Mouse (Mus musculus) megakaryocyte, adult 5-6 weeks (primary cell): Measurements from ENCODE around the gene Tctex1d2. TPM values are rescaled to one million over a fixed set of nuclear protein-coding genes. Genes with fewer than 3 reads are reported as not detected.

Experiments used
- ATAC-seq: 2 replicates; pipeline ENCODE4 v1.8.0; 2016; ENCODE audit warnings: mild to moderate bottlenecking, inconsistent platforms; ENCODE audit not compliant: poor library complexity, severe bottlenecking
- total RNA-seq, 2 experiments: library from RNA; stranded (forward) in 1 of 2; stranded (reverse) in 1 of 2; fragments of 153-499, 151-499 nt in 1 of 2; fragments of 221-1000, 200-1000 nt in 1 of 2; gene quantifications; 2 replicates each; pipeline versions ENCODE4 v1.2.3 to v1.2.4; 2015 to 2017

The Tctex1d2 gene
- total RNA-seq, 2 experiments from 2014 or later: 25.3 to 26.2 TPM

DNA sequence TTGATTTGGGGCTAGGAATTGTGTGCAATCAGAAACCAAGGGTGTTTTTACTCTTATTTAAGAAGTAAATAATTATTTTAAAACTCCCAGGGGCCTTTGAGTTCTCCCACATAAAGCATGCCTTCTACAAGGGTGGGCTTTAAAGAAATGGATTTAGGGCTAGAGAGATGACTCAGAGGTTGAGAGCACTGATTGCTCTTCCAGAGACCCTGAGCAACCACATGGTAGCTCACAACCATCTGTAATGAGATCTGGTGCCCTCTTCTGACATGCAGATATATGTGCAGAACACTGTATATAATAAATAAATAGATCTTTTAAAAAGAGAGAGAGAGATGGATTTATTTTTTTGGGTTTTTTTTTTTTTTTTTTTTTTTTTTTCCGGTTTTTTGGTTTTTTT lies 45.4 kb downstream of the Tctex1d2 start:
- no peak for ATAC-seq

- no peak for ATAC-seq
Observed at GRCm38 (mm10) chr16:32468488-32468887, 49.0 kb downstream of the Tctex1d2 start.

DNA sequence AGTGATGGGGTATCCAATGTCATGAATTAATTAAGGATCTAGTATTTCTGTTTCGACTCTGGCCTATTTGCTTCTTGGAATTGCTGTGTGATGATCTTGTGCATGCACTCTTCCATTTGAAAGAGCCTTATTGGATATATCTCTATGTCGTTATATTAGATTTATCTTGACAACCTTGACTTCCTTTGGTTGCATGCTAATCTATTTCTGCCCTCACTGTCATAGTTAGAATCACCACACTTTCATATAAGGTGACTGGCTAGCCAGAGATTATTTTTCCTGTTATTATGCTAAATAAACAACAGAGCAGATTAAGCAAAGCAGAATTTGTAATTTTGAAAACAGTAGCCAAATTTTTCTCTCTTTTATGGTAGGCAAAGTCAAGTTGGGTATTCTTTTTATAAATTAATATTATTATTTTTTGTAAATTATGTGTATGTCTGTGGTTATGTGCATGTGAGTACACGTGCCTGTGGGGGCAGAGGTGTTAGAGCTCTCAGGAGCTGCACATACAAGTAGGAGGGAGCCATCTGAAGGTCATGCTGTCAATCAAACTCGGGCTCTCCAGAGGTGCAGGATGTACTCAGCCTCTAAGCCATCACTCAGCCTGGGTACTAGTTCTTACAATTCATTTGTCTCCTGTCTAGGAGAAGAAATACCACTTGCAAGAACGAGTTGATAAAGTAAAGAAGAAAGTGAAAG lies 50.1 kb downstream of the Tctex1d2 start:
- no peak for ATAC-seq

DNA sequence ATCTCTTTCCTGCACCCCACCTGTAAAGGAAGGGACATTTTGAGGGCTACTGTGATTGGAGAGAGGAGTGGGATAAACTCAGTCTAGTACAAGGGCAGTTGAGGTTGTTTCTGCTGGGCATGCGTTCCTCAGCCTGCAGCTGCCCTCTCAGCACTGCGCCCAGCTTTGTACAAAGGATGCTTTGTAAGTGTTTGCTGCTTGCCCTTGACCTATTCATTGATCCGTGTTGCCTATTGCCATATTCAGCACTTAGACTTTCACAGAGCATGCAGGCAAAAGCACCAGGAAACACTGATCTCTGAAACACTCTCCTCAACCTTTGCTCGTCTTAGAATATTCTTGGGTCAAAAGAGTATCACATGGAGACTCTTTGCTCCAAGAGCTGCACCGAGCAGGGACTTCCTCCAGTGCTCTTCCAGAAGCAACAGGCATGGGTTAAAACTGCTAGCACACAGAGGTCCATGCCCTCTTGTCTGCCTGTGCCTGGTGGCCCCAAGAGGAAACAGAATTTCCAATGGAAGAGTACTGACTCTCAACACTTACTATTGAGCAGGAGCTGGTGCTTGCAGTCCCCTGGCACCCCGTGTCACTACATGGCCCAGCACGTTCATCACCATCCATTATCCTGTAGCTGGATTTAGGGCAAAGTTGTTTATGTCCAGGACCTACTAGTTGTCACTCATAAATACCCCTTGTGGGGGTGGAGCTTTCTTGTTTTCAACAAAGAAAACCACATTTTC lies 52.9 kb downstream of the Tctex1d2 start:
- no peak for ATAC-seq

DNA sequence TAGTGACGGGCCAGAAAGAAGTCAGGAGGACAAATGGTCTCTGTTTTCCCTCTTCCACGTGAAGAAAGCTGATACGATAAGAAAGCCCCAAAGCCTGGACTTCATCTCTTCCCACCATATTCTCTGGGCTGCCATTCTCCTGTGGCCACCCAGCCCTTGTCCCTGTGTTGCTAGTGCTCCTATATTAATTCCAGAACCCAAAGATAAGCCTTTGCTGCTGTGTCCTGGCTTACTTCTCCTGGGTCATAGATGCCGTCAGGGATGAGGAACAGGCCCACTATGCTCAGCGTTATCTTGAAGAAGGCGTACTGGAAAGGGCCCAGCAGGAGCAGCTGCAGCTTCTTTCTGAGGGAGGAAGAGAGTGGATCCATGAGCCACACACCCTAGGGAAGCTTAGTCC lies 57.8 kb downstream of the Tctex1d2 start:
- ATAC-seq: no peak

Other genes starting within 250 kb of the Tctex1d2 start
- gene Bex6, start 239.9 kb upstream of the Tctex1d2 start, total RNA-seq (2015): 57.1 and 61.1 TPM in 2 replicates
- gene Bex6, start 239.9 kb upstream of the Tctex1d2 start, total RNA-seq (2017): 45.7 and 49.7 TPM in 2 replicates
- 10.9 and 13.9 TPM in 2 replicates for gene Fbxo45, start 172.5 kb upstream of the Tctex1d2 start, total RNA-seq (2015)
- gene Fbxo45, start 172.5 kb upstream of the Tctex1d2 start, total RNA-seq (2017): 15.4 TPM in 2 replicates
- gene Wdr53, start 172.5 kb upstream of the Tctex1d2 start, total RNA-seq (2015): 12.4 and 16.6 TPM in 2 replicates
- gene Wdr53, start 172.5 kb upstream of the Tctex1d2 start, total RNA-seq (2017): 19.4 and 19.8 TPM in 2 replicates
- gene Smco1, start 148.2 kb upstream of the Tctex1d2 start, total RNA-seq (2015): not detected in 2 replicates
- not detected in 2 replicates for gene Smco1, start 148.2 kb upstream of the Tctex1d2 start, total RNA-seq (2017)
- 11.8 and 13.1 TPM in 2 replicates for gene Rnf168, start 142.2 kb upstream of the Tctex1d2 start, total RNA-seq (2015)
- gene Rnf168, start 142.2 kb upstream of the Tctex1d2 start, total RNA-seq (2017): 42.2 and 44.2 TPM in 2 replicates
- gene Ubxn7, start 87.4 kb upstream of the Tctex1d2 start, total RNA-seq (2015): 26.2 and 38.3 TPM in 2 replicates
- gene Ubxn7, start 87.4 kb upstream of the Tctex1d2 start, total RNA-seq (2017): 25.0 and 31.4 TPM in 2 replicates
- not detected in 2 replicates for gene Tm4sf19, start 19.2 kb upstream of the Tctex1d2 start, total RNA-seq (2015)
- gene Tm4sf19, start 19.2 kb upstream of the Tctex1d2 start, total RNA-seq (2017): not detected in 2 replicates
- gene Pcyt1a, start 11.2 kb downstream of the Tctex1d2 start, total RNA-seq (2015): 32.5 and 38.2 TPM in 2 replicates
- 43.9 and 59.9 TPM in 2 replicates for gene Pcyt1a, start 11.2 kb downstream of the Tctex1d2 start, total RNA-seq (2017)
- gene Slc51a, start 68.2 kb downstream of the Tctex1d2 start, total RNA-seq (2015): not detected in 2 replicates
- gene Slc51a, start 68.2 kb downstream of the Tctex1d2 start, total RNA-seq (2017): 0.94 TPM in 1 of 2 replicates, not detected in the other
- 0.33 TPM in 1 of 2 replicates, not detected in the other for gene Zdhhc19, start 76.6 kb downstream of the Tctex1d2 start, total RNA-seq (2015)
- gene Zdhhc19, start 76.6 kb downstream of the Tctex1d2 start, total RNA-seq (2017): not detected in 2 replicates
- gene Tfrc, start 189.2 kb downstream of the Tctex1d2 start, total RNA-seq (2015): 29.5 and 41.5 TPM in 2 replicates
- gene Tfrc, start 189.2 kb downstream of the Tctex1d2 start, total RNA-seq (2017): 29.6 and 44.3 TPM in 2 replicates
- gene Tnk2, start 224.2 kb downstream of the Tctex1d2 start, total RNA-seq (2015): 5.5 and 12.0 TPM in 2 replicates
- gene Tnk2, start 224.2 kb downstream of the Tctex1d2 start, total RNA-seq (2017): 6.4 and 8.6 TPM in 2 replicates